8 mouse cellular contexts compared by ENCODE assay signal in genomic region chr12:101028954-101029731, GRCm38 (mm10). TPM values are rescaled to one million over a fixed set of nuclear protein-coding genes. Genes with fewer than 3 reads are reported as not detected.
DNase-seq lines count a peak whose midpoint lies in the region; ATAC-seq and TF ChIP-seq lines count a peak whose summit lies in the region.

Gene Ccdc88c (minus strand): TSS chr12:101029056.

- under 1% methylated on average over 56 of the region's 56 CpGs for WGBS in embryonic facial prominence, embryonic 10.5 days
- under 1% methylated on average over 50 of the region's 56 CpGs for WGBS in intestine, postnatal 0 days
- under 1% methylated on average over 53 of the region's 56 CpGs for WGBS in midbrain, embryonic 11.5 days
- under 1% methylated on average over 55 of the region's 56 CpGs for WGBS in small intestine, adult 2 months

- H3K4me2 ChIP-seq in intestine, postnatal 0 days (replicated peaks; ENCODE audit: low read depth): peak within 1 kb of the TSS; percentile 97
- peak within 1 kb of the TSS; percentile 84 for H3K4me2 ChIP-seq in midbrain, embryonic 11.5 days

- TF ChIP-seq POLR2A in small intestine, adult 2 months (IDR thresholded peaks at IDR 0.05; ENCODE audit: low read depth, low read length): no peak; the same call in 1 of the 2 replicates

- peaks cover 33% of the 10 kb centered on the region for H3K27me3 ChIP-seq in embryonic facial prominence, embryonic 10.5 days (replicated peaks; ENCODE audit: low read depth, poor library complexity, severe bottlenecking)
- no peaks in the 10 kb centered on the region for H3K27me3 ChIP-seq in intestine, postnatal 0 days (replicated peaks; ENCODE audit: control insufficient read depth, insufficient read depth, low read length)
- no peaks in the 10 kb centered on the region for H3K27me3 ChIP-seq in midbrain, embryonic 11.5 days (ENCODE audit: control insufficient read depth, insufficient read depth, low read length)
- H3K27me3 ChIP-seq in small intestine, adult 2 months (ENCODE audit: control insufficient read depth, insufficient read depth, low read length): no peaks in the 10 kb centered on the region

- H3K9ac ChIP-seq in intestine, postnatal 0 days (ENCODE audit: low read depth, low read length): peak within 1 kb of the TSS; percentile 78
- peak within 1 kb of the TSS; percentile 95 for H3K9ac ChIP-seq in midbrain, embryonic 11.5 days (ENCODE audit: low read length)

- peak; percentile 79 for ATAC-seq in granulocyte monocyte progenitor cell, adult 5-6 weeks (replicated peaks; ENCODE audit: poor library complexity, severe bottlenecking)
- peak; percentile 90 for ATAC-seq in intestine, postnatal 0 days
- peak; percentile 90 for ATAC-seq in midbrain, embryonic 11.5 days (ENCODE audit: low FRiP score)

- H3K36me3 ChIP-seq in embryonic facial prominence, embryonic 10.5 days (replicated peaks): peaks cover 3% of the 10 kb centered on the region; the same call in 1 of the 2 replicates
- no peaks in the 10 kb centered on the region for H3K36me3 ChIP-seq in intestine, postnatal 0 days (ENCODE audit: control insufficient read depth, insufficient read depth)
- no peaks in the 10 kb centered on the region for H3K36me3 ChIP-seq in midbrain, embryonic 11.5 days (ENCODE audit: control insufficient read depth, insufficient read depth, low read length)
- H3K36me3 ChIP-seq in small intestine, adult 2 months (ENCODE audit: control insufficient read depth, insufficient read depth, low read length): no peaks in the 10 kb centered on the region

- peak; percentile 75 for DNase-seq in 3T3-L1 (ENCODE audit: low read depth, low spot score)
- DNase-seq in adrenal gland, postnatal 14 days: peak; percentile 88
- peak; percentile 91 for DNase-seq in embryonic facial prominence, embryonic 10.5 days (ENCODE audit: low spot score)
- peak; percentile 81 for DNase-seq in left cerebral cortex, postnatal 4 days
- DNase-seq in midbrain, embryonic 11.5 days (ENCODE audit: low spot score, missing footprints): peak; percentile 99

- peak within 1 kb of the TSS; percentile 94 for H3K27ac ChIP-seq in embryonic facial prominence, embryonic 10.5 days (replicated peaks)
- H3K27ac ChIP-seq in intestine, postnatal 0 days (ENCODE audit: low read depth, low read length): peak within 1 kb of the TSS; percentile 84
- H3K27ac ChIP-seq in midbrain, embryonic 11.5 days (ENCODE audit: low read depth, low read length): peak within 1 kb of the TSS; percentile 90
- peak within 1 kb of the TSS; percentile 75 for H3K27ac ChIP-seq in small intestine, adult 2 months (ENCODE audit: insufficient read depth, low read depth, low read length)

- H3K4me1 ChIP-seq in embryonic facial prominence, embryonic 10.5 days: peaks cover 53% of the 10 kb centered on the region
- peaks cover 6% of the 10 kb centered on the region; the same call in 1 of the 2 replicates for H3K4me1 ChIP-seq in intestine, postnatal 0 days (replicated peaks; ENCODE audit: control insufficient read depth, insufficient read depth, low read length)
- peaks cover 25% of the 10 kb centered on the region for H3K4me1 ChIP-seq in midbrain, embryonic 11.5 days (ENCODE audit: control insufficient read depth, insufficient read depth, low read length)
- H3K4me1 ChIP-seq in small intestine, adult 2 months (ENCODE audit: control insufficient read depth, insufficient read depth, insufficient read length, low read length): peaks cover 20% of the 10 kb centered on the region

- peak; percentile 88 for TF ChIP-seq CTCF in intestine, postnatal 0 days (IDR thresholded peaks at IDR 0.05; ENCODE audit: low read depth)
- TF ChIP-seq CTCF in small intestine, adult 2 months (IDR thresholded peaks at IDR 0.05; ENCODE audit: extremely low read depth, insufficient read length, insufficient replicate concordance, low read depth, low read length): peak; percentile 98

- H3K4me3 ChIP-seq in embryonic facial prominence, embryonic 10.5 days: peak within 1 kb of the TSS; percentile 81
- H3K4me3 ChIP-seq in intestine, postnatal 0 days (ENCODE audit: low read depth, low read length): peak within 1 kb of the TSS; percentile 77
- H3K4me3 ChIP-seq in midbrain, embryonic 11.5 days (ENCODE audit: low read depth, low read length): peak within 1 kb of the TSS; percentile 81
- H3K4me3 ChIP-seq in small intestine, adult 2 months (ENCODE audit: low read depth, low read length): peak within 1 kb of the TSS; percentile 71

- intact Hi-C loops in left cerebral cortex, postnatal 4 days (cut with DNase I): loop anchor here (1.0 to 5.0 kb wide), 2 partner anchors 71 to 92 kb away; no protein-coding TSS in a partner anchor

- no peaks in the 10 kb centered on the region for H3K9me3 ChIP-seq in embryonic facial prominence, embryonic 10.5 days
- no peaks in the 10 kb centered on the region for H3K9me3 ChIP-seq in intestine, postnatal 0 days (ENCODE audit: control insufficient read depth)
- no peaks in the 10 kb centered on the region for H3K9me3 ChIP-seq in midbrain, embryonic 11.5 days (ENCODE audit: control insufficient read depth, low read length)

RNA-seq across cellular contexts. Expression of gene Ccdc88c, which starts in this region (rescaled TPM):
- 7.9 and 17.4 TPM in 2 replicates for total RNA-seq in adrenal gland, postnatal 14 days (2021)
- polyA plus RNA-seq in embryonic facial prominence, embryonic 10.5 days (2016; fragmentation: Nextera tagmentation; extraction: Ambion mirVana): 10.8 and 12.5 TPM in 2 replicates
- 70.3 and 72.3 TPM in 2 replicates for total RNA-seq in granulocyte monocyte progenitor cell, adult 5-6 weeks (2014; fragmentation: Nextera tagmentation)
- total RNA-seq in granulocyte monocyte progenitor cell, adult 5-6 weeks (2017): 77.0 and 92.0 TPM in 2 replicates
- 11.7 and 14.4 TPM in 2 replicates for polyA plus RNA-seq in intestine, postnatal 0 days (2015; fragmentation: Nextera tagmentation; extraction: Ambion mirVana)
- total RNA-seq in left cerebral cortex, postnatal 4 days (2021): 10 to 100 TPM; 35.9 to 40.3 TPM
- 11.0 TPM in 2 replicates for polyA plus RNA-seq in midbrain, embryonic 11.5 days (2014; fragmentation: Nextera tagmentation; extraction: Ambion mirVana)
- 10.2 and 11.7 TPM in 2 replicates for polyA plus RNA-seq in small intestine, adult 2 months (2012; rRNA removed)

Comparison
In these comparisons a context has a peak if more than half of its experiments do, and no peak if none do; other contexts are left out.
1. Peak in every context shown above with its lines: DNase-seq, ATAC-seq, H3K4me3 ChIP-seq and H3K27ac ChIP-seq.